Mouse (Mus musculus) Patski (cell line): Measurements from ENCODE around the gene Astn2. TPM values are rescaled to one million over a fixed set of nuclear protein-coding genes. Genes with fewer than 3 reads are reported as not detected.

Experiments used
- ATAC-seq: fragments of 100-300 bp; one replicate; pipeline ENCODE4 v1.8.0; 2021
- CTCF ChIA-PET: fragments of 350-600 bp; sonication (Branson Sonifier 250); formaldehyde crosslinking; loops from one replicate; lab custom pipeline; 2022; ENCODE audit warnings: inconsistent platforms; lab: Charles Lee
- POLR2A ChIA-PET: fragments of 350-600 bp; sonication (Branson Sonifier 250); formaldehyde crosslinking; loops from one replicate; lab custom pipeline; 2022; ENCODE audit warnings: antibody characterized with exemption, inconsistent platforms; lab: Charles Lee
- DNase-seq: peaks from one replicate; pipeline ENCODE4 v3.0.0-alpha.2; 2011; ENCODE audit warnings: low read depth, low spot score
- H3K27me3 ChIP-seq: fragments of 371-371 bp; one replicate; pipeline ENCODE4 v1.5.1; 2021
- CTCF ChIP-seq: fragments of 100-300 bp; IDR thresholded peaks from one replicate; pipeline ENCODE4 v1.5.1; 2021
- in situ Hi-C: fragments of 300-500 bp; cut with MboI; formaldehyde crosslinking; loops from 3 replicates; pipeline ENCODE4 v1.11.1; 2018; ENCODE audit warnings: low pct_unique_long_range_greater_than_20kb, mixed read lengths
- polyA plus RNA-seq: library from polyadenylated mRNA; unstranded; gene quantifications from one replicate; pipeline ENCODE4 v1.2.3, GENCODE M21; 2021

The Astn2 gene
- polyA plus RNA-seq, 1 experiment from 2014 or later = 0.19 TPM

DNA sequence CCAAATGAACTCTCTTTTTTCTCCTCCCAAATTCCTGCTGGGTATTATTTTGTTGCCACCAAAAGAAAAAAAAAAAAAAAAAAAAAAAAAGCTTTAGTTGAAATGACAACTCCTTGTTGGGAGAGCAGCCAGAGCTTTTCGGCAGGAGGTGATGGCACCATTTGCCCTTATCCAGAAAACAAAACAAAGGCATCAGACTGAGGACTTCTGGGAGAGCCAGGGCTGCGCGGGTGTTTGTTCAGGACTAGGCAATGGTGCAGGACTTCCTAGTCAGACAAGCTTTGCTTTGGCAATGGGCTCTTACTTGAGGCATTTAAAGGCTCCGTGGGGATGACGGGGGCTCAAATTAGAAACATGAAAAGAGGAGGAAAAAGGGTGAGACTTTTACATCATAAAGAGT lies 817.5 kb downstream of the Astn2 start:
- in situ Hi-C loops = loop anchor here (5.0 to 10.0 kb wide), 4 partner anchors 85 to 1055 kb away; no protein-coding TSS in a partner anchor
- DNase-seq (no peak), ATAC-seq (no peak)
- H3K27me3 ChIP-seq = no peaks in the 10 kb centered on the region
- POLR2A ChIA-PET = no interaction called here
- CTCF ChIA-PET = no interaction called here
- TF ChIP-seq CTCF = no peak

DNA sequence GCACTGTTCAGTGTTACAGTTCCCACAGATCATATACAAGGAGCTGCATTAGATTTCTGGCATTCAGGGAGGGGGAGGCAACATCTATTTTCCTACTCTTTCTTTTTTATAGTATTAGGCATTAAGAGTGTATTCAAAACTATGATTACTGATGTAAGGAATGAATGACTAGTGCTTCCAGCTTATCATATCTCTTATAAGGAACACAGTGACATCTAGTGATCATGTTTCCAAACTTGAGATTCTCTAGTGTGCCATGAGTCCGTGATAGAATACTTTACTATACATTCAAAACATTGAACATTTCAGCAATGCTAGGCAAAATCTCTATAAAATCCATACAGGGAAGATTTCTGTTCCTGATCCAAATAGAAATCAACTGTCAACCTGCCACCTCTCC lies 824.2 kb downstream of the Astn2 start:
- ATAC-seq (no peak), DNase-seq (no peak)
- POLR2A ChIA-PET = interaction anchor here (0.6 kb wide), 1 partner anchor 14 kb away, joined by 4 read pairs; no protein-coding TSS in a partner anchor
- H3K27me3 ChIP-seq = no peaks in the 10 kb centered on the region
- CTCF ChIA-PET = interaction anchor here (1.0 to 2.4 kb wide), 3 partner anchors 10 to 1057 kb away, joined by 3 to 7 read pairs (median 3); no protein-coding TSS in a partner anchor
- no peak for TF ChIP-seq CTCF
- in situ Hi-C loops = loop anchor here (10.0 kb wide), 1 partner anchor 745 kb away; no protein-coding TSS in a partner anchor

DNA sequence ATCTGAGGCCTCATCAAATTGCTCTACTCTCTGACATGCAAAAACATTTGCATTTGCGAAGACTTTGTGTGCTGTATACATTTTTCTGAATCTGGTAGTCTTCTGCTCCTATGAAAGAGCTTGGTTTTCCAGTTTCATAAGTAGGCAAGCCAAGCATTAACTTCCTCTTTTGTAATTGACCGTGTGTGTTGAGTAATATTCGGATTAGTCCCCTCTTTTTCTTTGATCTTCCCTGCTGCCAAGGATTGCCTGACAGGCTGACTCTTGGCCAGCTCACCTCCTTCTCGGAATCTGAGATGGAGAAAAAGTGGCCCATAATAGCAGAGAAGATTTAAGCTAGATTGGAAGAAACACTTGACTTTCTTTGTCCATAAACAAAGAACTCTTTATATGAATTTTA lies 838.9 kb downstream of the Astn2 start:
- no peak for TF ChIP-seq CTCF
- H3K27me3 ChIP-seq = no peaks in the 10 kb centered on the region
- DNase-seq (peak; percentile 9), ATAC-seq (no peak)
- CTCF ChIA-PET = interaction anchor here (1.0 to 1.4 kb wide), 3 partner anchors 9 to 24 kb away, joined by 3 to 4 read pairs (median 3); no protein-coding TSS in a partner anchor
- POLR2A ChIA-PET = no interaction called here
- in situ Hi-C loops = no loop called here

DNA sequence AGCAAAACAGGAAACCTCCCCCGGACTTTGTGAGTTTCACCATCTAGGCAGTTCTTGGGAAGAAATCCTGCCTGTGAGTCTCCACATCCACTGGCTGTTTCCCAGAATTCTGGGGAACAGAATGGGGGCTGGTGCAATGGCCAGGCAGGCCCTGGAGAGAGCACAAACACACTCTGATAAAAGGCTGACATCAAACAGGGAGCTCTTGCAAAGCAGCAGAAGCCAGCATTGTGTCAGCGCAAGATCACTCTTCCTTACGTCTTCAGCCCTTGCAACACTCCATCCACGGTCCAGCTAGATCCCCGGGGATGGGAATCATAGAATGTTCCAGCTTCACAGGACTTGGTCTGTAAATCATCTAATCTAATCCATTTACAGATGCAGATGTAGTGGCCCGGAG lies 855.9 kb downstream of the Astn2 start:
- ATAC-seq (no peak), DNase-seq (no peak)
- no peak for TF ChIP-seq CTCF
- in situ Hi-C loops = no loop called here
- ChIA-PET POLR2A (no interaction called here), CTCF (interaction anchor here (1.1 kb wide), 1 partner anchor 32 kb away, joined by 3 read pairs; no protein-coding TSS in a partner anchor)
- no peaks in the 10 kb centered on the region for H3K27me3 ChIP-seq

DNA sequence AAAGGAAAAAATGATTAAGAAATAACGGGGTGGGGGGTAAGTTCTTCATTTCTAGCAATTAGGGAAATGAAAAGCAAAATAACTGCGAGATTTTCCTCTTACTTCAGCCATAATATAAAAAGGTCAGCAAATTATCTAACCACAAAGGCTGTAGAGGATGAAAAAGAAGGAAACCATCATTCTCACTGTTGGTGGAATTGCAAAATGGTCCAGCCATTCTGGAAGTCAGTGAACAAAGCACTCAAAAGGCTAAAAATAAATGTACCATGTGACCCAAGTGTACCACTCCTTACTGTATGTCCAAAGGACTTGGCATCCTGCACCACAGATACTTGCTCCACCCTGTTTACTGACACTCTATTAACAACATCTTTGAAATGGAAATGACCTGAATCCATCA lies 858.8 kb downstream of the Astn2 start:
- no peak for ATAC-seq
- in situ Hi-C loops = no loop called here
- ChIA-PET CTCF (no interaction called here), POLR2A (no interaction called here)
- TF ChIP-seq CTCF = no peak
- DNase-seq = no peak
- peaks cover 4% of the 10 kb centered on the region for H3K27me3 ChIP-seq

DNA sequence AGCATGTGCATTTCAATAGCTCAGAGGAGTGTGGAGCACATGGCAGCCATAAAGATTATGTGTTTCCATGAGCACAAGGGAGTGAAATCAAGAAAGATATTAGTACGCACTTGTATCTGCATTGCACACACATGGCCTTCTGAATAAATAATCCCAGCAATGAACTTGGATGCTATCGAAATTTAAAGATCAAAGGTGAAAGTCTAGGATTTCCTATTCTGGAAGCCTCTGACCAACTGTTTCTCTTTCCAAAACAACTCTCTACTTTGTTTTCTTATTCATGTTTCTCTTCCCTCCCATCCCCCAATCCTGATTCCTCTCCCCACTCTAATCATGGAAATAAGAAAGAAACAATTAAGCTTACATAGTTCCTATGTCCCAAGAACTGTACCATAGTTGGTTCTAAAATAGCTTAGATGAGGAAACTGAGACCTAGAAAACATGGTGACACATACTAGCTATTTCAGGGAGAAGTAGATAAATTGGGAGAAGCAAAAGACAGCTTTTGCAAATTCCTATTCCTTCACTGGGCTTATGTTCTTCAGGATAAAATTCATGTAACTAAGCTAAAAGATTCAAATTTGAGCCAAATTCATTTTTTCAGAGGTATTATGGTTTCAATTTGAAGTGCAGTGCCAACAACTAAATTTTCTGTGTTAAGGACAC lies 872.2 kb downstream of the Astn2 start:
- no peak for TF ChIP-seq CTCF
- ChIA-PET CTCF (interaction anchor here (1.6 kb wide), 1 partner anchor 14 kb away, joined by 4 read pairs; no protein-coding TSS in a partner anchor), POLR2A (no interaction called here)
- H3K27me3 ChIP-seq = peaks cover 6% of the 10 kb centered on the region
- no peak for DNase-seq
- in situ Hi-C loops = no loop called here
- no peak for ATAC-seq

DNA sequence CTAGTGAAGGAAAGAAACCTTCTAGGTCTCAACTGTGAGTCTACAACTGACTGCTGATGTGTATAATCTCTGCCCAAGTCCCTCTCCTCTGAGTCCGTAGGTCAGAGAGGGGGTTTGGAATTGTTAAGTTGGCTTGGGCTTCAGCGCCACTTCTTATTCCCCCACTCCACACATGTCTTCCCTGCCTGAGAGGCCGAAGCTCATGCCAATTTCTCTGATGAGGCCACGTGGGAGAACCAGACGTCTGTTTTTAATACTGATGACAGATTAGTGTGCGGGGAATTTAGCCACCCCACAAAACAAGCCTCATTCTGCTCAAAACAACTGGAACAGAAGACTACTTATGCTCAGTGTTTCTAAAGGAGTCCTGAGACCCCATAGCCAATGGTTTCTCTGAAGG lies 872.8 kb downstream of the Astn2 start:
- no peak for TF ChIP-seq CTCF
- in situ Hi-C loops = no loop called here
- POLR2A ChIA-PET = no interaction called here
- ATAC-seq = no peak
- DNase-seq = no peak
- CTCF ChIA-PET = no interaction called here
- H3K27me3 ChIP-seq = peaks cover 6% of the 10 kb centered on the region

DNA sequence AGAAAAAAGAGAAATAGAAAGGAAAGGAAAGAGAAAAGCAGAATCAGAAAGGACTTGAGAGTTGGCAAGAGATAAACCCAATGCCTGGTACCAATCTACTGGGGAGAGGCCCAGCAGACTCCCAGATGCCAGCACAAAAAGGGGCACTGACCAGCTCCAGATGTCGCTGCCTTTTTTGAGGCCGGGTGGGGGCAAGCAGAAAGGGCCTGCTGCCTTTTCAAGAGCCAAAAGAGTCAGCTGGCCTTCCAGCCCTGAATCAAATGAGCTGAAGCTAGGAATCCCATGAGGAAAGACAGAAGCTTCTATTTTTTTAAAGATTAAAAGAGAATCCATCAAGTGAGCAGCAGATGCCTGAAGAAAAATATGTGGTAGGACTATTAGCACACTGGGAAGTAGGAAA lies 873.5 kb downstream of the Astn2 start:
- peaks cover 6% of the 10 kb centered on the region for H3K27me3 ChIP-seq
- ChIA-PET POLR2A (no interaction called here), CTCF (no interaction called here)
- no peak for TF ChIP-seq CTCF
- ATAC-seq (no peak), DNase-seq (no peak)
- in situ Hi-C loops = no loop called here

DNA sequence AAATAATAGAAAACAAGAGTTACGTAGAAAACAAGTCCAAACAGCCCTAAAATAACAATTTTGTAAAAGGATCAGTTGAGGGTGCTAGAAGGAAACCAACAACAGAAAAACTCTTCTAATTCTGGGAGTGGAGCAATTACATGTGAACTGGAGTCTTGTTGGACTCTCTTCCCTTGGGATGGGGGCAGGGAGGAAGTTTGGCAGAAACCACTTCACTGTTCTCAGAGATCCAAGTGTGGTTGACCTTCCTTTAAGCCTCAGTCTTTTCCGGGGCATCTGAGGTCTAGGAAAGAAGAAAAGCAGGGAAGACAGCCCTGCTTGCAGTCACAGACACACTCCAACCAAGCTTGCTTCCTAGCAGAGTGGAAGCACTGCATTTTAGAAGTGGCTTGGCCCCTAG lies 896.3 kb downstream of the Astn2 start:
- in situ Hi-C loops = no loop called here
- no peak for ATAC-seq
- no peak for DNase-seq
- CTCF ChIA-PET = interaction anchor here (1.8 kb wide), 1 partner anchor 10 kb away, joined by 4 read pairs; no protein-coding TSS in a partner anchor
- H3K27me3 ChIP-seq = no peaks in the 10 kb centered on the region
- TF ChIP-seq CTCF = no peak
- POLR2A ChIA-PET = no interaction called here

DNA sequence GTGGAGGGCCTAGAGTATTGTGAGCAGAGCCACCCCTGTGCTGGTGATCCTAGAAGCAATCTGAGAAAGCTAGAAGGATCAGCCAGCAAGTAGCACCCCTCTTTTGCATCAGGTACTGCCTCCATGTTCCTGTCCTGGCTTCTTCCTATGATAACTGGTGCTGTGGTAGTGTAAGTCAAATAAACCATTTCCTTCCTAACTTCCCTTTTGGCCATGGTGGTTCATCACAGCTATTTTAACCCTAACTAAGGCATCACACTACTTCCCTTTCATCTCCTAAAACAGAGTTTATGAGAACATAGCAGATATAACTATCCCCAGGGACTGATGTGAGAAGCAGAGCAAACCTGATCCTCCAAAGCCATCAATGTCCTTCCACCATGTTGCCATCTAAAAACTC lies 897.5 kb downstream of the Astn2 start:
- in situ Hi-C loops = no loop called here
- ATAC-seq (no peak), DNase-seq (no peak)
- ChIA-PET POLR2A (interaction anchor here (0.5 kb wide), 1 partner anchor 21 kb away, joined by 4 read pairs; no protein-coding TSS in a partner anchor), CTCF (no interaction called here)
- no peak for TF ChIP-seq CTCF
- no peaks in the 10 kb centered on the region for H3K27me3 ChIP-seq

DNA sequence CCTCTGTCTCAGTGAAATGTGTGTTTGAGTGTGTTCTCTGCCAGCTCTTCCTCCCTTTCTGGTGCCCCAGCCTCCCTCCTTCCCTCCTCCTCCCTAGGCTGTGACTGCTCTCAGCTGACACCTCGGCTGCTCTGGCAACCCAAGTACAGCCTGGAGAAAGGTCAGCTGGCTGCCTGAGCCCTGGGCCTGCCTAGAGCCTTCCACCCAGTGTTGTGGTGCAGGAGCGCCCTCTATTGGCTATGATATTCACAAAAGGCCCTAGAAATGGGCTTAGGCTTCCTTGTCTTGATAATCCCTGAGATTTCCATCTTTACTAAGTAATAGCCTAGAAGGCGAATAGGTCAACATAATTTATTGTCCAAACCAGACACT lies 908.0 kb downstream of the Astn2 start:
- no peaks in the 10 kb centered on the region for H3K27me3 ChIP-seq
- TF ChIP-seq CTCF = peak; percentile 89
- peak; percentile 60 for DNase-seq
- peak; percentile 97 for ATAC-seq
- in situ Hi-C loops = loop anchor here (10.0 kb wide), 1 partner anchor 292 kb away; no protein-coding TSS in a partner anchor
- POLR2A ChIA-PET = no interaction called here
- CTCF ChIA-PET = interaction anchor here (0.7 to 1.4 kb wide), 5 partner anchors 8 to 968 kb away, joined by 3 to 5 read pairs (median 3); no protein-coding TSS in a partner anchor
